Mouse (Mus musculus) kidney, postnatal 0 days (tissue): ENCODE results near the gene Rapgef1. TPM values are rescaled to one million over a fixed set of nuclear protein-coding genes. Genes with fewer than 3 reads are reported as not detected.

ENCODE experiments used
- ATAC-seq: fragments of 200-750 bp; cut with Nextera tagmentation; replicated peaks from 2 replicates; pipeline ENCODE4 v1.8.0; 2017; ENCODE audit warnings: low read depth, moderate number of reproducible peaks, moderate TSS enrichment, moderate library complexity; ENCODE audit not compliant: low FRiP score
- DNase-seq: peaks from one replicate; pipeline ENCODE4 v3.0.0-alpha.2; 2016; ENCODE audit warnings: low spot score
- H3K27ac ChIP-seq: fragments of 300-500 bp; sonication (generic); 2 replicates; pipeline ENCODE4 v1.5.1; 2014; ENCODE audit warnings: mild to moderate bottlenecking
- H3K27me3 ChIP-seq: fragments of 300-500 bp; sonication (generic); 2 replicates; pipeline ENCODE4 v1.6.1; 2014; ENCODE audit warnings: low read length, mixed read lengths; ENCODE audit not compliant: insufficient read depth
- H3K36me3 ChIP-seq: fragments of 300-500 bp; sonication (generic); 2 replicates; pipeline ENCODE4 v1.6.1; 2014; ENCODE audit warnings: low read length, mixed read lengths; ENCODE audit not compliant: insufficient read depth
- H3K4me1 ChIP-seq: fragments of 300-500 bp; sonication (generic); replicated peaks from 2 replicates; pipeline ENCODE4 v1.6.1; 2014; ENCODE audit warnings: antibody characterized with exemption, low read length, mixed read lengths; ENCODE audit not compliant: insufficient read depth
- H3K4me2 ChIP-seq: fragments of 300-500 bp; sonication (generic); 2 replicates; pipeline ENCODE4 v1.6.1; 2014; ENCODE audit warnings: mild to moderate bottlenecking, low read length, moderate library complexity, mixed read lengths
- H3K4me3 ChIP-seq: fragments of 300-500 bp; sonication (generic); replicated peaks from 2 replicates; pipeline ENCODE4 v1.5.1; 2014; ENCODE audit warnings: low read depth, low read length
- H3K9ac ChIP-seq: fragments of 300-500 bp; sonication (generic); 2 replicates; pipeline ENCODE4 v1.6.1; 2014; ENCODE audit warnings: low read depth, low read length
- H3K9me3 ChIP-seq: fragments of 300-500 bp; sonication (generic); replicated peaks from 2 replicates; pipeline ENCODE4 v1.6.1; 2016; ENCODE audit warnings: low read length, inconsistent platforms, mixed read lengths
- CTCF ChIP-seq: IDR thresholded peaks from 2 replicates; pipeline ENCODE4 v1.5.1; 2016; ENCODE audit warnings: antibody characterized with exemption, low read depth, mild to moderate bottlenecking, moderate library complexity
- WGBS: fragments of 180-500 bp; shearing (Covaris S2); extraction: QIAGEN DNeasy Blood & Tissue Kit; methylation state at CpG from one replicate; pipeline ENCODE4 v1.1.7; 2014; 5-methylcytosine and 5-hydroxymethylcytosine counted together
- polyA plus RNA-seq: library from polyadenylated mRNA; unstranded; fragments of >200 nt; fragmentation: Nextera tagmentation; extraction: Ambion mirVana; gene quantifications from 2 replicates; pipeline ENCODE4 v1.2.1, GENCODE M21; 2015

Gene Rapgef1
- polyA plus RNA-seq, 1 experiment from 2014 or later: 12.0 TPM

GRCm38 (mm10) chr2:29737209-29737925, 117.8 kb downstream of the Rapgef1 start:
- WGBS: 86% methylated on average over 12 of the region's 12 CpGs
- Histone ChIP-seq H3K4me2 (no peak overlapping the region), H3K4me3 (no peak overlapping the region), H3K36me3 (peaks cover 45% of the 10 kb centered on the region; the same call in 1 of the 2 replicates), H3K27ac (no peak overlapping the region), H3K4me1 (no peaks in the 10 kb centered on the region), H3K27me3 (no peaks in the 10 kb centered on the region), H3K9me3 (no peaks in the 10 kb centered on the region), H3K9ac (no peak overlapping the region)
- no peak for DNase-seq
- ATAC-seq: no peak
- TF ChIP-seq CTCF: no peak

DNA sequence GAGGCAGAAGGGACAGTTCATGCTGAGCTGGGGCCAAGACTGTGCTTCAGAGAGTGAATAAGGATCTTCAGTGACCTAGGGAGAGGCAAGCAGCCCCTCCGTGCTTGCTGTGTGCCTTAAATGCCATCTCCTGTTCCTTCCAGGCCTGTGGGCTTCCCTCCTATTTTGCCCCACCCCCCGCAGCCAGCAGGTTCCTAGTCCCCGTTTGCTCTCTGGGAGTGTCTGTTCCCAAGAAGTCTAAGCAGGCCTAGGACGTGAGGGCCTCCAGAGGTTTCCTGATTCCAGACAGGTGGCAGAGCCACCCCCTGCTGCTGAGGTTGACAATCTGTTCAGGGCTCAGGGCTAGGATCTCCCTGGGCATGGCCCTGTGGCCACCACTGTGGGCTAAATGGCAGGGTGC, 119.3 kb downstream of the Rapgef1 start:
- no peak overlapping the region for H3K4me3 ChIP-seq
- 73% methylated on average over 4 of the region's 4 CpGs for WGBS
- no peak for DNase-seq
- TF ChIP-seq CTCF: no peak
- no peak overlapping the region for H3K4me2 ChIP-seq
- ATAC-seq: no peak
- H3K4me1 ChIP-seq: no peaks in the 10 kb centered on the region
- no peaks in the 10 kb centered on the region for H3K9me3 ChIP-seq
- H3K27ac ChIP-seq: no peak overlapping the region; the same call in 1 of the 2 replicates
- H3K9ac ChIP-seq: no peak overlapping the region
- H3K36me3 ChIP-seq: peaks cover 39% of the 10 kb centered on the region; the same call in 1 of the 2 replicates
- H3K27me3 ChIP-seq: no peaks in the 10 kb centered on the region

GRCm38 (mm10) chr2:29739368-29739767, 119.8 kb downstream of the Rapgef1 start:
- Histone ChIP-seq H3K4me3 (no peak overlapping the region), H3K4me2 (no peak overlapping the region), H3K9ac (no peak overlapping the region), H3K4me1 (no peaks in the 10 kb centered on the region), H3K27ac (no peak overlapping the region), H3K27me3 (no peaks in the 10 kb centered on the region), H3K36me3 (peaks cover 35% of the 10 kb centered on the region; the same call in 1 of the 2 replicates), H3K9me3 (no peaks in the 10 kb centered on the region)
- 69% methylated on average over 5 of the region's 5 CpGs for WGBS
- ATAC-seq (no peak), DNase-seq (no peak)
- peak; percentile 49; the same call in 1 of the 2 replicates for TF ChIP-seq CTCF

- H3K4me1 ChIP-seq: no peaks in the 10 kb centered on the region
- no peak overlapping the region for H3K9ac ChIP-seq
- H3K27me3 ChIP-seq: no peaks in the 10 kb centered on the region
- TF ChIP-seq CTCF: no peak
- WGBS: 91% methylated on average over 6 of the region's 6 CpGs
- no peak for ATAC-seq
- no peak overlapping the region for H3K4me2 ChIP-seq
- no peak for DNase-seq
- H3K9me3 ChIP-seq: no peaks in the 10 kb centered on the region
- H3K36me3 ChIP-seq: peaks cover 20% of the 10 kb centered on the region; the same call in 1 of the 2 replicates
- H3K27ac ChIP-seq: no peak overlapping the region
- no peak overlapping the region for H3K4me3 ChIP-seq
Measured at GRCm38 (mm10) chr2:29741207-29741606, 121.7 kb downstream of the Rapgef1 start.

DNA sequence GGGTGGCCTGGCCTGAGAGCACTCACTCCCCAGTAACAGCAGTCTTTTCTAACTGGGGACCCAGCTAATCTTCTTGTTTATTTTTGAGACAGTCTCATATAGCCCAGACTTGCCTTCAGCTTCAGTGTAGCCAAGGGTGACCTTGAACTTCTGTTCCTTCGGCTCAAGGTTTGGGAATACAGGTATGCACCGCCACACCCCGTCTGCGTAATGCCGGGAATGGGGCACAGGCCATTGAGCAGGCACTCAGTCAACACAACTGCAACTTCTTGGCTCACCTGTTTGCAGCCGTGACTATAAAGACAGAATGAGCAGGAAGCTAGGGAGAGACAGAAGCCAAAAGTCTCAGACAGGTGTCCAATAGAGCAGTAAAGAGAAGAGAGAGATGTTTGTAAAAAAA, 124.7 kb downstream of the Rapgef1 start:
- Histone ChIP-seq H3K9me3 (no peaks in the 10 kb centered on the region), H3K27me3 (0 out of 2 replicates have a peak, but pooled peaks cover 5% of the 10 kb centered on the region), H3K9ac (no peak overlapping the region), H3K4me3 (no peak overlapping the region), H3K4me1 (peaks cover 8% of the 10 kb centered on the region; the same call in 1 of the 2 replicates), H3K4me2 (no peak overlapping the region), H3K27ac (no peak overlapping the region; the same call in 1 of the 2 replicates), H3K36me3 (no peaks in the 10 kb centered on the region)
- ATAC-seq (no peak), DNase-seq (no peak)
- 72% methylated on average over 6 of the region's 6 CpGs for WGBS
- no peak for TF ChIP-seq CTCF

DNA sequence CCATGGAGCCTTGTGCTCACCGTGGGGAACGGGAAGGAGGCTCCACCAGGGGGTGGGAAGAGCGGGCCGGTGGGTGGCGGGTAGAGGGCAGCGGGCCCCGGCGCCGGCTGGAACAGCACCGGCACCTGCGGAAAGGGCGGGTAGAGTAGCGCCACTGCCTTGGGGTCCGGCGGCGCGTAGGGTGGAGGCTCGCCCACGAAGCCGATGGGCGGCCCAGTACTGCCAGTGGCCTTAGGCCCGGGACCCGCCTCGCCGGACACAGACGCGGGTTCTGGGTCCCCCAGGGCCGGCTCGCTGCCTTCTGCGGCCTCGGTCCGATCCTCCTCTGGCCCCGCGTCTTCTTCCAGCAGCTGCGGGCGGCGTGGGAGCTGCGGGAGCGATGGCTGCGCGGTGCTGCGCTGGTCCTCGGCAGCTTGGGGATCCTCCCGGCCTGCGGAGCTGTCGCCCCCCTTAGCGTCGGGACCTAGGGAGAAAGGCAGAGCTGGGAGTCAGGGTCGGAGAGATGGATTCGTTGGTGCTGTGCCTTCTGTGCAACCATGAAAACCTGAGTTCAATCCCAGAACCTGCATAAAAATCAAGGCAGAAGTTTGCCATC, 127.8 kb downstream of the Rapgef1 start:
- Histone ChIP-seq H3K36me3 (no peaks in the 10 kb centered on the region), H3K9me3 (no peaks in the 10 kb centered on the region), H3K4me2 (peak overlapping the region; percentile 59), H3K27ac (no peak overlapping the region; the same call in 1 of the 2 replicates), H3K4me1 (peaks cover 16% of the 10 kb centered on the region; the same call in 1 of the 2 replicates), H3K27me3 (peaks cover 13% of the 10 kb centered on the region; the same call in 1 of the 2 replicates), H3K9ac (peak overlapping the region; percentile 40; the same call in 1 of the 2 replicates), H3K4me3 (peak overlapping the region; percentile 32)
- DNase-seq (no peak), ATAC-seq (no peak)
- no peak for TF ChIP-seq CTCF
- 4% methylated on average over 39 of the region's 50 CpGs for WGBS
